Mouse (Mus musculus) heart, postnatal 4 days (tissue): ENCODE measurements at regions not wholly inside any gene's neighbourhood (a gene's known extent, or its start where the extent isn't known, plus 50 kb on each side); places are given as distances from the start of the nearest gene placed in this dataset.

Experiments
- DNase-seq: peaks from one replicate; pipeline ENCODE4 v3.0.0; 2021
- microRNA-seq, 2 experiments: library from miRNA; unstranded; fragments of <30 nt; microRNA quantifications; one replicate each; pipeline ENCODE4 v1.2.0; 2021 to 2022

DNA sequence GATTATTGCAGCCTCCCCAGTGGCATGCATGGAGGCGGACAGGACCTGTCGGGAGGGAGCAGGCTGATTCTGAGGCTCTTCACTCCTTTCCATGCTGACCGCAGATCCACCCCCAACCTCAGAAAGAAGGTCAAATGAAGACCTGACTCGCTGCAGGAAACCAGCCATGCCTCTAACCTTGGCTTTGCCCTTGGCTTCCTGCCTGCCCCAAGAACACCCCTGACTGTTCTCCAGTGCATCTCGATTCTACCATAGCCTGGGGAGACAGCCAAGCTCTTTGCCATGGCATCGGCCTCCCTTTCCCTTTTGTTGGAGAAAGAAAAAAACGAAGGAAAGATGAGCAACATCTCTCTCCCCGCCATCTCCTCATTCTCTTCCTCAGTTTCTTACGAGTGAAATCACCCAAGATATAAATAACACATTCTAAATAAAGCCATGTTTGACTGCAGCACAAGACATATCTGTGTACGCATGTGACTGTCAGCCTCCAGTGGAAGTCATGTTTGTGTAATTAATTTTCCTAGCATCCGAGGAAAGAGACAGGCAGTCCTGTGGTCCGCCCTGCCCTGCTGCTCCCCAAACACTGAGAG, 102.4 kb upstream of the Sdk1 start:
- peak; percentile 46 for DNase-seq

DNA sequence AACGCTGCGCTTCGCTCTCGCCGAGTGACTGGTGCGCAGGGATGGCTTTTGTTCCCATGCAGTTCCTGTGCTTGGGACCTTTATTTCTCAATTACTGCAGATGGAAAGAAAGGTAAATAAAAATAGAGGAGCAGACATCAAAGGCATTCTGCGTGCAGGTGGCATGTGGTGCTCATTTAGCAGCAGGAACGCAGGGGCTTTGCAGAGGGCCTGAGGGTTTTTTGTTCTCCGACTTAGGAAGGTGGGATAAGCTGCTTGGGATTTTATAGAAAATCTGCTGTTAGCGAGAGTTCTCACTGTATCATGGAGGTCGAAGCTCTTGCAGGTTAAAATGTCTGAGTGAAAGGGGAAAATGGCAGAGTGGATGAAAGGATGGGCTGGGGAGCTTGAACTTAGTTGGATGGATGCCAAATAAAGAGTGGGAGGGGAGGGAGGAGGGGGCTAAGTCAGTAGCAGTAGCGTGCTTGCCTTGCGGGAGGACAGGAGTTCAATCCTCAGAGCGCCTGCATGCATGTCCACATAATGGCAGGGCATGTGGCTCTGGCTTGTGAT, 101.9 kb upstream of the Sdk1 start:
- DNase-seq = no peak

DNA sequence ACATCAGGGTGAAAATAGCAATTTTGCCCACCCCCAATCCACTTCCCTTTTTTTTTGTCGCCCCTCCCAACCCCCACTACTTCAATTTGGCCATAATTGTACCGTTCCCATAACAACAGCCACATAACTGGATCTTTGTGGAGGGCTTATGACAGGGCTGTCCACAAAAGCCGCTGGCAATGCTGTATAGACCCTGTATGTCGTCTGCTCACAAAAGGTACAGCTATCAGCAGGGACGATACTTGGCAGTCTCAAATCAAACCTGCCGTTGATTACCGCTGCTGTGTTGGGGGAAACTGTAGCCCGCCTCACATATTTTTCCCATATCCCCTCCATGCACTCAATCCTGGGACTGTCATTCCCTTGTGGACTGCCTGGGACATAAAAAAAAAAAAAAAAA, 80.9 kb upstream of the Sdk1 start:
- no peak for DNase-seq

DNA sequence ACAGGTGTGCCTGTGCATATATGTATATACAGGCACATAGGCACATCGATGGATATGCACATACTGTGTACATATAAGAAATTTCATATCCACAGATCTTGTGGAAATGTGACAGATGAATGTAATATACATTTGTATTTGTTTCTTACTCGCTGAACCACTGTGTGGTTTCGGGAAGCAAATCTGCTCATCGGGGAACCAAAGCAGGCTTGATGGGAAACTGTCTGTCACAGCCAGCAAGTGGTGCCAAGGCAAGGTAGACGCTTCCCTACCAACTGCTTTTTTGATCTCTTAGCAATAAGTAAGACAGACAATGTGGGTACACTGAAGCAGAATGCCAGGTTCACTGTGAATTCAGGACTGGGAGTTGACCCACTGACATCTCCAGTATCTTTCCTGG, 80.3 kb upstream of the Sdk1 start:
- no peak for DNase-seq

DNA sequence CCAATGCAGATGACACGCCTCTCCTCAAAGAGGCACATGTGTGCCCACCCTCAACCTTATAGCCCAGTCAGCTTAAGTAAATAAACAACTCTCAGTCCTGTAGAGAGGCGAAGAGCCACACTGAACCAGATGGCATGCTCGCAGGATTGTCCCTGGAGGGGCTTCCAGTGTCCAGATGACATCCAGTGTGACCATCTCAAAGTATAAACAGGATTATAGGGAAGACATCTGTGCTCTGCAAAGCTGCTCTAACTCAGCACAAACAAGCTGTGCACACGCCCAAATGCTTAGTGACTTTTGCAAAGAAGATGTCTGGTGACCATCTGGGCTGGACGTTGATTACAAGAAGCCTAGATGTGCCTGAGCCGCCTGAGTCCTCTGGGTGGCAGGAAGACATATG, 58.8 kb upstream of the Sdk1 start:
- DNase-seq = no peak

DNA sequence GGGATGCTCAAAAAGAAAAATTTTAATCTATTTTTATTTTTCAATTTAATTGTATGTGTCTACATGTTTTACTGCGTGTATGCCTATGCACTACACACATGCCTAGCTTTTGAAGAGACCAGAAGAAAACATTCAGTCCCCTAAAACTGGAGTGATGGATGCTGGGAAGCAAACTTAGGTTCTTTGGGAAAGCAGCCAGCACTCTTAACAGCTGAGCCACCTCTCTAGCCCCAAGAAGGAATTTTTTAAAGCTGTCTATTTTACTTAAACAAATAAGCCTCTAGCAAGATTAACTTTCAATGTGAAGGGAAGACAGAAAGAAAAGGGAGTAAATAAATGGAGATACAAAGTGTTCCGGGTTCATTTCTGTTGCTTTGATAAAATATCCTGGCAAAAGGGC, 52.3 kb upstream of the Sdk1 start:
- no peak for DNase-seq

Small RNA genes lying in the stretch of these regions (microRNA-seq; reads per million reads assigned to microRNA genes)
- gene Gm26113 = 0 reads per million in 2 experiments
